Mouse (Mus musculus) forebrain, embryonic 11.5 days (tissue): Measurements from ENCODE around the gene Nub1. TPM values are rescaled to one million over a fixed set of nuclear protein-coding genes. Genes with fewer than 3 reads are reported as not detected.

ENCODE experiments used
- ATAC-seq: fragments of 200-750 bp; cut with Nextera tagmentation; replicated peaks from 2 replicates; pipeline ENCODE4 v1.8.0; 2017; ENCODE audit warnings: moderate TSS enrichment; ENCODE audit not compliant: low FRiP score
- DNase-seq: peaks from one replicate; pipeline ENCODE4 v3.0.0-alpha.2; 2017; ENCODE audit warnings: low spot score
- H3K27ac ChIP-seq: fragments of 300-500 bp; sonication (generic); 2 replicates; pipeline ENCODE4 v1.5.1; 2014; ENCODE audit warnings: low read depth, low read length
- H3K27me3 ChIP-seq: fragments of 300-500 bp; sonication (generic); 2 replicates; pipeline ENCODE4 v1.6.1; 2014; ENCODE audit warnings: mild to moderate bottlenecking, low read length, mixed read lengths; ENCODE audit not compliant: control insufficient read depth, insufficient read depth
- H3K36me3 ChIP-seq: fragments of 300-500 bp; sonication (generic); 2 replicates; pipeline ENCODE4 v1.6.1; 2014; ENCODE audit warnings: mild to moderate bottlenecking, low read length, moderate library complexity, mixed read lengths; ENCODE audit not compliant: control insufficient read depth, insufficient read depth
- H3K4me1 ChIP-seq: fragments of 300-500 bp; sonication (generic); replicated peaks from 2 replicates; pipeline ENCODE4 v1.6.1; 2014; ENCODE audit warnings: low read length, mixed read lengths; ENCODE audit not compliant: control insufficient read depth, insufficient read depth
- H3K4me2 ChIP-seq: fragments of 300-500 bp; sonication (generic); 2 replicates; pipeline ENCODE4 v1.6.1; 2014; ENCODE audit warnings: low read depth, mild to moderate bottlenecking, low read length, moderate library complexity, mixed read lengths; ENCODE audit not compliant: severe bottlenecking
- H3K4me3 ChIP-seq: fragments of 300-500 bp; sonication (generic); 2 replicates; pipeline ENCODE4 v1.5.1; 2014; ENCODE audit warnings: low read depth, low read length
- H3K9ac ChIP-seq: fragments of 300-500 bp; sonication (generic); 2 replicates; pipeline ENCODE4 v1.6.1; 2014; ENCODE audit warnings: low read length
- H3K9me3 ChIP-seq: fragments of 300-500 bp; sonication (generic); 2 replicates; pipeline ENCODE4 v1.6.1; 2016; ENCODE audit warnings: low read length, mixed read lengths; ENCODE audit not compliant: control insufficient read depth
- WGBS: fragments of 180-500 bp; shearing (Covaris S2); extraction: QIAGEN DNeasy Blood & Tissue Kit; methylation state at CpG from one replicate; pipeline ENCODE4 v1.1.7; 2014; 5-methylcytosine and 5-hydroxymethylcytosine counted together
- polyA plus RNA-seq: library from polyadenylated mRNA; unstranded; fragments of >200 nt; fragmentation: Nextera tagmentation; extraction: Ambion mirVana; gene quantifications from 2 replicates; pipeline ENCODE4 v1.2.1, GENCODE M21; 2014

Gene Nub1
- polyA plus RNA-seq, 1 experiment from 2014 or later, result 33.9 TPM

- H3K27me3 ChIP-seq, result no peaks in the 10 kb centered on the region
- no peak overlapping the region for H3K27ac ChIP-seq
- no peak for DNase-seq
- H3K36me3 ChIP-seq, result peaks cover 7% of the 10 kb centered on the region; the same call in 1 of the 2 replicates
- H3K9me3 ChIP-seq, result no peaks in the 10 kb centered on the region
- H3K4me2 ChIP-seq, result no peak overlapping the region
- no peak overlapping the region for H3K9ac ChIP-seq
- 89% methylated on average over 6 of the region's 6 CpGs for WGBS
- no peak overlapping the region for H3K4me3 ChIP-seq
- no peak for ATAC-seq
- no peaks in the 10 kb centered on the region for H3K4me1 ChIP-seq
Observed at GRCm38 (mm10) chr5:24711615-24712014, 26.3 kb downstream of the Nub1 start.

DNA sequence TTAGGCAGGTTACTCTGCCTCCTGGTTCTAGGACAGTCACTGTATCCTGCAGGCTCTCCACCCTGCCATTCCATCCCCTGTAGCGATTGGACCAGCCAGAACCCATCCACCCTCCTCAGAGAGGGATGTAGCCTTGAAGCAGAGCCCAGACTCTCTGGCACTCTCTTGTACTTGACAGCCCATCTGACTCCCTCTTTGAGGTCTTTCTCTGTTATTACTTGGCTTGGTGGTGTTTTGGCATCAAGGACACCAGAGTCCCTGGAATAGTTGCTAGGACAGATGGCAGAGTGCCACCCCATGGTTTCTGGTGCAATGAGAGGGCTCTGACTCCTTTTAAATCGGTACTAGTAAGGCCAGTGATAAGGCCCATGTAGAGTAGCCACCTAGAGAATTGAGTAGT is 27.9 kb downstream of the Nub1 start:
- H3K27ac ChIP-seq, result no peak overlapping the region
- no peaks in the 10 kb centered on the region; the same call in 1 of the 2 replicates for H3K36me3 ChIP-seq
- H3K4me2 ChIP-seq, result no peak overlapping the region
- DNase-seq (no peak), ATAC-seq (no peak)
- no peaks in the 10 kb centered on the region for H3K4me1 ChIP-seq
- no peaks in the 10 kb centered on the region for H3K27me3 ChIP-seq
- 90% methylated on average over 2 of the region's 2 CpGs for WGBS
- no peak overlapping the region for H3K4me3 ChIP-seq
- no peaks in the 10 kb centered on the region for H3K9me3 ChIP-seq
- H3K9ac ChIP-seq, result no peak overlapping the region

DNA sequence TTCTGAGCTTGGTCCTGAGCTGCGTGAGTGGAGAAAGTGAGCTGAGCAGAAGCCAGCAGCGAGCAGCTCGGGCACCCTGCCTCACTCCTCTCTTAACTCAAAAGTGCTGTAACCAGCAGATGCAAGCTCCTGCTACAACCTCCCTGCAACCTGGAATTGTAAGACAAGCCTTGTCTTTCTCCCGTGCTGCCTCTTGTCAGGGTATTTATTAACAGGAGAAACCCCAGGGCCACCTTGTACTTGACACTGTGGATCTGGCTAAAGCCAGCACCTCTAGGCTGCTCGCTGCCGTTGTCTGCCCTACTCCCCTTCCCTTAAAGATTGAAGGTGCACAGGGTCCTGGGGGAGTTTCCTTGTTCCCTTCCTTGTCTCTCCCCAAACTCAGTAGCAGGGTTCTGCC is 28.7 kb downstream of the Nub1 start:
- Histone ChIP-seq H3K27me3 (no peaks in the 10 kb centered on the region), H3K4me3 (no peak overlapping the region), H3K4me1 (no peaks in the 10 kb centered on the region), H3K9ac (no peak overlapping the region), H3K4me2 (no peak overlapping the region), H3K9me3 (no peaks in the 10 kb centered on the region), H3K36me3 (no peaks in the 10 kb centered on the region; the same call in 1 of the 2 replicates), H3K27ac (no peak overlapping the region)
- ATAC-seq (no peak), DNase-seq (no peak)
- 88% methylated on average over 6 of the region's 6 CpGs for WGBS

DNA sequence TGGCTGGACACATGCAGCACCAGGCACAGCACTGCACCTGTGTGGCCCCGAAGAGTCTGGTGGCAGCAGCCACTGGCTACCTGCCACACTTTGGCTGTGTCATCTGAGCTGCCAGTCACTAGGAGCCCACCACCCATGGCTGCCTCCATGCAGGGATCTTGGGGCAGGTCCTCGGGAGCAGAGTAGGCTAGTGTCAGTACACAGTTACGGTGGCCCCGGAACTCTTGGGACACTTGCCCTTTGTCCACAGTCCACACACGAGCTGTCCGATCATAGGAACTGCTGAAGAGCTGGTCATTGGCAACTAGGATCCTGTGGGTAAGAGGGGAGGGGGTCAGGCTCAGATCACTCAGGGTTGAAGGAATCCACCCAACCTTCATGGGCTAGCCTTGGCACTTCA is 32.7 kb downstream of the Nub1 start:
- no peak overlapping the region for H3K4me2 ChIP-seq
- no peaks in the 10 kb centered on the region for H3K36me3 ChIP-seq
- H3K4me3 ChIP-seq, result no peak overlapping the region
- no peaks in the 10 kb centered on the region for H3K4me1 ChIP-seq
- DNase-seq (no peak), ATAC-seq (no peak)
- 90% methylated on average over 6 of the region's 6 CpGs for WGBS
- H3K9me3 ChIP-seq, result no peaks in the 10 kb centered on the region
- H3K27me3 ChIP-seq, result no peaks in the 10 kb centered on the region
- H3K9ac ChIP-seq, result no peak overlapping the region
- no peak overlapping the region for H3K27ac ChIP-seq

GRCm38 (mm10) chr5:24719852-24720251 is 34.5 kb downstream of the Nub1 start:
- Histone ChIP-seq H3K36me3 (no peaks in the 10 kb centered on the region), H3K27me3 (no peaks in the 10 kb centered on the region), H3K4me3 (no peak overlapping the region), H3K9me3 (no peaks in the 10 kb centered on the region), H3K4me2 (no peak overlapping the region), H3K27ac (no peak overlapping the region), H3K9ac (no peak overlapping the region), H3K4me1 (0 out of 2 replicates have a peak, but pooled peaks cover 2% of the 10 kb centered on the region)
- DNase-seq (no peak), ATAC-seq (no peak)
- WGBS, result 88% methylated on average over 3 of the region's 3 CpGs

- no peak for DNase-seq
- 61% methylated on average over 11 of the region's 11 CpGs for WGBS
Observed at GRCm38 (mm10) chr5:24723527-24724269, 38.4 kb downstream of the Nub1 start.

GRCm38 (mm10) chr5:24724270-24724634 is 38.9 kb downstream of the Nub1 start:
- Histone ChIP-seq H3K4me1 (0 out of 2 replicates have a peak, but pooled peaks cover 2% of the 10 kb centered on the region), H3K4me2 (no peak overlapping the region), H3K9ac (no peak overlapping the region), H3K27ac (no peak overlapping the region), H3K4me3 (no peak overlapping the region), H3K9me3 (no peaks in the 10 kb centered on the region), H3K27me3 (peaks cover 1% of the 10 kb centered on the region; the same call in 1 of the 2 replicates), H3K36me3 (no peaks in the 10 kb centered on the region)
- DNase-seq (no peak), ATAC-seq (no peak)
- WGBS, result 89% methylated on average over 5 of the region's 5 CpGs

More at GRCm38 (mm10) chr5:24723527-24724269, 38.4 kb downstream of the Nub1 start:
- Histone ChIP-seq H3K27me3 (no peaks in the 10 kb centered on the region; the same call in 1 of the 2 replicates), H3K9me3 (no peaks in the 10 kb centered on the region), H3K4me2 (no peak overlapping the region), H3K36me3 (no peaks in the 10 kb centered on the region), H3K4me1 (0 out of 2 replicates have a peak, but pooled peaks cover 2% of the 10 kb centered on the region), H3K9ac (no peak overlapping the region), H3K27ac (no peak overlapping the region), H3K4me3 (no peak overlapping the region)
- no peak for ATAC-seq

DNA sequence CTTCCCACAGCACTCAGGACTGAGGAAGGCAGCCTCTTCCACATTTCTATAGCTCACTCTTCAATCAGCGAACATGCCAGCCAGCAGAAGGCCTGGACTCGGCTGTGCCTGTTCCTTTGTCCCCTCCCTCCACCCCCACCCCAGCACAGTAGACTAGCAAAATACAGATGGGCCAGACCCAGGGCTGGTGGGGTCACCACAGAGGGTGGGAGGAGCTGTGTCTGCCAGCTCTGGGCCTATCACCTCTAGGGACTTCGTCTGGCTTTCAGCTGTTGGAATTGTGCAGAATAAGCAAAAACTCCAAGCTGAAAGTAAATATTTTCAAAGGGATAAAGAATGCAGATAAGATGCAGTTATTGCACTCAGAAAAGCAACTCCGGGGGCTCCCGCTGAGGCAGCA is 39.5 kb downstream of the Nub1 start:
- Histone ChIP-seq H3K9me3 (no peaks in the 10 kb centered on the region), H3K9ac (peak overlapping the region; percentile 14; the same call in 1 of the 2 replicates), H3K36me3 (no peaks in the 10 kb centered on the region), H3K4me1 (0 out of 2 replicates have a peak, but pooled peaks cover 2% of the 10 kb centered on the region), H3K27me3 (peaks cover 6% of the 10 kb centered on the region), H3K4me3 (no peak overlapping the region), H3K27ac (no peak overlapping the region), H3K4me2 (no peak overlapping the region)
- no peak for ATAC-seq
- 70% methylated on average over 5 of the region's 5 CpGs for WGBS
- DNase-seq, result no peak

DNA sequence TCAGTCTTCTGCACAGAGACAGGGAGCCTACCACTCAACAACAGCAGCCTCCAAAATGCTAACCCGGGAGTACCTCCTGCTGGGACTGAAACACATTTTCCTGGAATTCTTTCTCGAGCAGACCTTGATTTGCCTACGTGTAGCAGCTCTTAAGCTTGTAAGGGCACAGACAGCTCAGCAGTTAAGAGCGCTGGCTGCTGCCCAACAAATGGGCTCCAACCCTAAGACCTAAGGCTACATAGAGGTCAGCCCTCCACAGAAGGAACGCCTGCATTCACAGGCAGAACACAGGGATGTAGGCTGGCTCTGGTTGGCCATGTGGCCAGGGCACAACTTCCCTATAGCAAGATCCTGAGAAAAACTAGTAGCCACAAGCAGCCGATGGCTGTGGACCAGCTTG is 40.6 kb downstream of the Nub1 start:
- no peak overlapping the region for H3K9ac ChIP-seq
- no peaks in the 10 kb centered on the region for H3K36me3 ChIP-seq
- no peak overlapping the region for H3K4me3 ChIP-seq
- 74% methylated on average over 6 of the region's 6 CpGs for WGBS
- no peak overlapping the region for H3K27ac ChIP-seq
- H3K9me3 ChIP-seq, result no peaks in the 10 kb centered on the region
- ATAC-seq (no peak), DNase-seq (no peak)
- H3K4me1 ChIP-seq, result peaks cover 12% of the 10 kb centered on the region
- peaks cover 16% of the 10 kb centered on the region for H3K27me3 ChIP-seq
- no peak overlapping the region for H3K4me2 ChIP-seq
